7 mouse cellular contexts compared by ENCODE assay signal in genomic region chr11:50211322-50212059, GRCm38 (mm10). TPM values are rescaled to one million over a fixed set of nuclear protein-coding genes. Genes with fewer than 3 reads are reported as not detected.
DNase-seq lines count a peak whose midpoint lies in the region; ATAC-seq and TF ChIP-seq lines count a peak whose summit lies in the region.

No protein-coding gene starts in this region.

- H3K4me3 ChIP-seq in lung, embryonic 14.5 days (ENCODE audit: low read depth, low read length) = peak overlapping the region; percentile 96
- H3K4me3 ChIP-seq in embryonic fibroblast, embryonic 13.5 days (ENCODE audit: insufficient read depth, low read length) = 0 out of 2 replicates have a peak overlapping the region, but pooled peaks have one; percentile 85
- H3K4me3 ChIP-seq in limb, embryonic 12.5 days (replicated peaks) = peak overlapping the region; percentile 94
- H3K4me3 ChIP-seq in stomach, embryonic 14.5 days (ENCODE audit: low read depth, low read length) = peak overlapping the region; percentile 96

- H3K27me3 ChIP-seq in lung, embryonic 14.5 days (ENCODE audit: insufficient read depth, low read length) = no peaks in the 10 kb centered on the region
- H3K27me3 ChIP-seq in limb, embryonic 12.5 days = no peaks in the 10 kb centered on the region
- no peaks in the 10 kb centered on the region for H3K27me3 ChIP-seq in stomach, embryonic 14.5 days (ENCODE audit: control insufficient read depth, insufficient read depth, low read length)

- no peak for TF ChIP-seq POLR2A in embryonic fibroblast, embryonic 13.5 days (IDR thresholded peaks at IDR 0.05; ENCODE audit: low read depth, low read length)

- no peaks in the 10 kb centered on the region for H3K9me3 ChIP-seq in lung, embryonic 14.5 days (ENCODE audit: low read depth, low read length)
- no peaks in the 10 kb centered on the region for H3K9me3 ChIP-seq in limb, embryonic 12.5 days
- H3K9me3 ChIP-seq in stomach, embryonic 14.5 days (ENCODE audit: control insufficient read depth, low read depth, low read length) = no peaks in the 10 kb centered on the region

- no peak for TF ChIP-seq CTCF in lung, embryonic 14.5 days (IDR thresholded peaks at IDR 0.05; ENCODE audit: low read depth)
- TF ChIP-seq CTCF in embryonic fibroblast, embryonic 13.5 days (IDR thresholded peaks at IDR 0.05; ENCODE audit: borderline replicate concordance, insufficient read depth, low read length) = no peak

- DNase-seq in lung, embryonic 14.5 days = no peak
- no peak for DNase-seq in lung, adult 18-20 months
- DNase-seq in yolk sac, embryonic 10.5 days (ENCODE audit: low spot score) = no peak
- no peak for DNase-seq in layer of hippocampus, adult 9-10 months (ENCODE audit: low spot score)

- no peak for ATAC-seq in lung, embryonic 14.5 days (ENCODE audit: insufficient read depth)
- no peak for ATAC-seq in limb, embryonic 12.5 days (ENCODE audit: insufficient number of reproducible peaks, insufficient read depth, low FRiP score, low TSS enrichment, low read depth)
- ATAC-seq in stomach, embryonic 14.5 days (ENCODE audit: insufficient number of reproducible peaks, insufficient read depth, low FRiP score, low read depth) = no peak

- H3K27ac ChIP-seq in lung, embryonic 14.5 days (ENCODE audit: low read depth) = no peak overlapping the region
- H3K27ac ChIP-seq in embryonic fibroblast, embryonic 13.5 days (ENCODE audit: insufficient read depth, low read length) = peak overlapping the region; percentile 80
- H3K27ac ChIP-seq in limb, embryonic 12.5 days = peak overlapping the region; percentile 96; the same call in 1 of the 2 replicates
- H3K27ac ChIP-seq in stomach, embryonic 14.5 days (ENCODE audit: low read length) = no peak overlapping the region

- H3K4me2 ChIP-seq in lung, embryonic 14.5 days = peak overlapping the region; percentile 79
- peak overlapping the region; percentile 63 for H3K4me2 ChIP-seq in limb, embryonic 12.5 days
- peak overlapping the region; percentile 51 for H3K4me2 ChIP-seq in stomach, embryonic 14.5 days (replicated peaks; ENCODE audit: low read depth, low read length)

- peak overlapping the region; percentile 94 for H3K9ac ChIP-seq in lung, embryonic 14.5 days
- H3K9ac ChIP-seq in limb, embryonic 12.5 days (replicated peaks) = no peak overlapping the region
- no peak overlapping the region for H3K9ac ChIP-seq in stomach, embryonic 14.5 days (replicated peaks; ENCODE audit: low read depth, low read length)

- H3K36me3 ChIP-seq in lung, embryonic 14.5 days (ENCODE audit: insufficient read depth) = peaks cover 14% of the 10 kb centered on the region
- peaks cover 17% of the 10 kb centered on the region for H3K36me3 ChIP-seq in limb, embryonic 12.5 days
- peaks cover 8% of the 10 kb centered on the region for H3K36me3 ChIP-seq in stomach, embryonic 14.5 days (ENCODE audit: control insufficient read depth, insufficient read depth, low read length)

- WGBS in lung, embryonic 14.5 days = 91% methylated on average over 3 of the region's 3 CpGs
- WGBS in limb, embryonic 12.5 days = 91% methylated on average over 3 of the region's 3 CpGs
- WGBS in stomach, embryonic 14.5 days = 96% methylated on average over 3 of the region's 3 CpGs

- peaks cover 24% of the 10 kb centered on the region for H3K4me1 ChIP-seq in lung, embryonic 14.5 days (ENCODE audit: insufficient read depth)
- peaks cover 18% of the 10 kb centered on the region for H3K4me1 ChIP-seq in embryonic fibroblast, embryonic 13.5 days (ENCODE audit: control insufficient read depth, insufficient read depth, low read length)
- peaks cover 24% of the 10 kb centered on the region for H3K4me1 ChIP-seq in limb, embryonic 12.5 days (replicated peaks)
- peaks cover 22% of the 10 kb centered on the region for H3K4me1 ChIP-seq in stomach, embryonic 14.5 days (ENCODE audit: control insufficient read depth, insufficient read depth, low read length)

RNA-seq across cellular contexts. Expression of gene Mgat4b, which starts 0.8 kb away (rescaled TPM):
- 32.8 and 44.2 TPM in 2 replicates for polyA plus RNA-seq in lung, embryonic 14.5 days (2014; fragmentation: Nextera tagmentation; extraction: Ambion mirVana)
- 35.1 and 41.8 TPM in 2 replicates for polyA plus RNA-seq in embryonic fibroblast, embryonic 13.5 days (2011; ENCODE audit: insufficient read length, low read depth, missing spikeins)
- polyA plus RNA-seq in limb, embryonic 12.5 days (2016; fragmentation: Nextera tagmentation; extraction: Ambion mirVana) = 31.2 and 35.2 TPM in 2 replicates
- polyA plus RNA-seq in stomach, embryonic 14.5 days (2014; fragmentation: Nextera tagmentation; extraction: Ambion mirVana) = 9.6 and 12.7 TPM in 2 replicates

RNA-seq across cellular contexts. Expression of gene Sqstm1, which starts 0.9 kb away (rescaled TPM):
- 205 and 209 TPM in 2 replicates for polyA plus RNA-seq in lung, embryonic 14.5 days (2014; fragmentation: Nextera tagmentation; extraction: Ambion mirVana)
- 332 and 376 TPM in 2 replicates for polyA plus RNA-seq in embryonic fibroblast, embryonic 13.5 days (2011; ENCODE audit: insufficient read length, low read depth, missing spikeins)
- 165 and 167 TPM in 2 replicates for polyA plus RNA-seq in limb, embryonic 12.5 days (2016; fragmentation: Nextera tagmentation; extraction: Ambion mirVana)
- polyA plus RNA-seq in stomach, embryonic 14.5 days (2014; fragmentation: Nextera tagmentation; extraction: Ambion mirVana) = 173 and 188 TPM in 2 replicates

RNA-seq across cellular contexts. Expression of gene Ltc4s, which starts 26.9 kb away (rescaled TPM):
- polyA plus RNA-seq in lung, embryonic 14.5 days (2014; fragmentation: Nextera tagmentation; extraction: Ambion mirVana) = 2.1 and 3.2 TPM in 2 replicates
- polyA plus RNA-seq in embryonic fibroblast, embryonic 13.5 days (2011; ENCODE audit: insufficient read length, low read depth, missing spikeins) = 0.83 TPM in 1 of 2 replicates, not detected in the other
- 0.47 and 1.0 TPM in 2 replicates for polyA plus RNA-seq in limb, embryonic 12.5 days (2016; fragmentation: Nextera tagmentation; extraction: Ambion mirVana)
- 3.9 and 4.6 TPM in 2 replicates for polyA plus RNA-seq in stomach, embryonic 14.5 days (2014; fragmentation: Nextera tagmentation; extraction: Ambion mirVana)

RNA-seq across cellular contexts. Expression of gene Mrnip, which starts 37.2 kb away (rescaled TPM):
- 18.4 and 20.3 TPM in 2 replicates for polyA plus RNA-seq in lung, embryonic 14.5 days (2014; fragmentation: Nextera tagmentation; extraction: Ambion mirVana)
- polyA plus RNA-seq in embryonic fibroblast, embryonic 13.5 days (2011; ENCODE audit: insufficient read length, low read depth, missing spikeins) = 2.9 and 3.7 TPM in 2 replicates
- 22.8 and 23.8 TPM in 2 replicates for polyA plus RNA-seq in limb, embryonic 12.5 days (2016; fragmentation: Nextera tagmentation; extraction: Ambion mirVana)
- polyA plus RNA-seq in stomach, embryonic 14.5 days (2014; fragmentation: Nextera tagmentation; extraction: Ambion mirVana) = 15.5 and 17.3 TPM in 2 replicates

Comparison
In these comparisons a context has a peak if more than half of its experiments do, and no peak if none do; other contexts are left out.
1. H3K27ac ChIP-seq: peak in embryonic fibroblast, embryonic 13.5 days (single experiment) and limb, embryonic 12.5 days (single experiment); none in lung, embryonic 14.5 days (single experiment) and stomach, embryonic 14.5 days (single experiment).
2. Peak in every context shown above with its lines, with median percentiles within 50 percentile points of each other: H3K4me2 ChIP-seq and H3K4me3 ChIP-seq.